Mouse (Mus musculus) liver, embryonic 15.5 days (tissue): Measurements from ENCODE around the gene Epb41l4b. TPM values are rescaled to one million over a fixed set of nuclear protein-coding genes. Genes with fewer than 3 reads are reported as not detected.

Source experiments
- ATAC-seq: fragments of 200-750 bp; cut with Nextera tagmentation; 2 replicates; pipeline ENCODE4 v1.8.0; 2017; ENCODE audit warnings: moderate number of reproducible peaks, mild to moderate bottlenecking, moderate library complexity; ENCODE audit not compliant: insufficient read depth
- H3K27ac ChIP-seq: fragments of 300-500 bp; sonication (generic); replicated peaks from 2 replicates; pipeline ENCODE4 v1.5.1; 2015; ENCODE audit warnings: mild to moderate bottlenecking, inconsistent platforms
- H3K27me3 ChIP-seq: fragments of 300-500 bp; sonication (generic); 2 replicates; pipeline ENCODE4 v1.6.1; 2015; ENCODE audit warnings: mild to moderate bottlenecking, inconsistent platforms
- H3K36me3 ChIP-seq: fragments of 300-500 bp; sonication (generic); replicated peaks from 2 replicates; pipeline ENCODE4 v1.6.1; 2015; ENCODE audit warnings: moderate library complexity, mild to moderate bottlenecking, inconsistent platforms
- H3K4me1 ChIP-seq: fragments of 300-500 bp; sonication (generic); replicated peaks from 2 replicates; pipeline ENCODE4 v1.6.1; 2015; ENCODE audit warnings: inconsistent platforms
- H3K4me2 ChIP-seq: fragments of 300-500 bp; sonication (generic); 2 replicates; pipeline ENCODE4 v1.6.1; 2015; ENCODE audit warnings: moderate library complexity, mild to moderate bottlenecking, inconsistent platforms
- H3K4me3 ChIP-seq: fragments of 300-500 bp; sonication (generic); replicated peaks from 2 replicates; pipeline ENCODE4 v1.5.1; 2015; ENCODE audit warnings: mild to moderate bottlenecking, inconsistent platforms
- H3K9ac ChIP-seq: fragments of 300-500 bp; sonication (generic); 2 replicates; pipeline ENCODE4 v1.6.1; 2015; ENCODE audit warnings: moderate library complexity, mild to moderate bottlenecking, inconsistent platforms
- H3K9me3 ChIP-seq: fragments of 300-500 bp; sonication (generic); replicated peaks from 2 replicates; pipeline ENCODE4 v1.6.1; 2016; ENCODE audit warnings: inconsistent platforms
- WGBS: fragments of 180-500 bp; shearing (Covaris S2); methylation state at CpG from one replicate; pipeline ENCODE4 v1.1.7; 2015; ENCODE audit warnings: mixed read lengths; ENCODE audit not compliant: insufficient replicate concordance; 5-methylcytosine and 5-hydroxymethylcytosine counted together
- polyA plus RNA-seq: library from polyadenylated mRNA; unstranded; fragments of >200 nt; fragmentation: Nextera tagmentation; extraction: Ambion mirVana; gene quantifications from 2 replicates; pipeline ENCODE4 v1.2.1, GENCODE M21; 2015

The Epb41l4b gene
- 2.0 and 2.4 TPM in 2 replicates for polyA plus RNA-seq

GRCm38 (mm10) chr4:57143026-57143937, at the start of gene Epb41l4b:
TSS of gene Epb41l4b (minus strand) at chr4:57143437.
- H3K9ac ChIP-seq: peak within 1 kb of the TSS; percentile 53; the same call in 1 of the 2 replicates
- H3K4me2 ChIP-seq: peak within 1 kb of the TSS; percentile 86
- no peak within 1 kb of the TSS for H3K27ac ChIP-seq
- no peaks in the 10 kb centered on the region for H3K9me3 ChIP-seq
- H3K4me3 ChIP-seq: peak within 1 kb of the TSS; percentile 64
- WGBS: 1% methylated on average over 96 of the region's 142 CpGs
- H3K27me3 ChIP-seq: peaks cover 88% of the 10 kb centered on the region
- ATAC-seq: peak; percentile 78
- peaks cover 30% of the 10 kb centered on the region for H3K4me1 ChIP-seq
- no peaks in the 10 kb centered on the region for H3K36me3 ChIP-seq

GRCm38 (mm10) chr4:57191543-57192283, 48.5 kb upstream of the Epb41l4b start:
- Histone ChIP-seq H3K4me1 (no peaks in the 10 kb centered on the region), H3K9ac (no peak overlapping the region), H3K9me3 (no peaks in the 10 kb centered on the region), H3K27ac (no peak overlapping the region), H3K4me2 (no peak overlapping the region), H3K4me3 (no peak overlapping the region), H3K27me3 (no peaks in the 10 kb centered on the region), H3K36me3 (no peaks in the 10 kb centered on the region)
- WGBS: 51% methylated on average over 9 of the region's 9 CpGs
- ATAC-seq: no peak

- Histone ChIP-seq H3K4me2 (no peak overlapping the region), H3K9me3 (no peaks in the 10 kb centered on the region), H3K36me3 (no peaks in the 10 kb centered on the region), H3K4me3 (no peak overlapping the region), H3K27me3 (no peaks in the 10 kb centered on the region), H3K9ac (no peak overlapping the region), H3K27ac (no peak overlapping the region), H3K4me1 (no peaks in the 10 kb centered on the region; the same call in 1 of the 2 replicates)
- WGBS: 75% methylated on average over 2 of the region's 2 CpGs
- ATAC-seq: no peak
Measured at GRCm38 (mm10) chr4:57189881-57190280, 46.6 kb upstream of the Epb41l4b start.

GRCm38 (mm10) chr4:57186035-57186434, 42.8 kb upstream of the Epb41l4b start:
- Histone ChIP-seq H3K9me3 (no peaks in the 10 kb centered on the region), H3K4me1 (no peaks in the 10 kb centered on the region; the same call in 1 of the 2 replicates), H3K36me3 (no peaks in the 10 kb centered on the region), H3K9ac (no peak overlapping the region), H3K4me2 (no peak overlapping the region), H3K4me3 (no peak overlapping the region), H3K27me3 (peaks cover 3% of the 10 kb centered on the region; the same call in 1 of the 2 replicates), H3K27ac (no peak overlapping the region)
- 22% methylated on average over 6 of the region's 6 CpGs for WGBS
- ATAC-seq: no peak

GRCm38 (mm10) chr4:57185462-57185861, 42.2 kb upstream of the Epb41l4b start:
- Histone ChIP-seq H3K4me2 (no peak overlapping the region), H3K27ac (no peak overlapping the region)
- no peak for ATAC-seq

GRCm38 (mm10) chr4:57183493-57183892, 40.3 kb upstream of the Epb41l4b start:
- Histone ChIP-seq H3K9ac (no peak overlapping the region), H3K27ac (no peak overlapping the region), H3K27me3 (peaks cover 3% of the 10 kb centered on the region; the same call in 1 of the 2 replicates), H3K4me3 (no peak overlapping the region), H3K36me3 (no peaks in the 10 kb centered on the region), H3K4me1 (no peaks in the 10 kb centered on the region; the same call in 1 of the 2 replicates), H3K9me3 (no peaks in the 10 kb centered on the region), H3K4me2 (no peak overlapping the region)
- WGBS: 57% methylated on average over 4 of the region's 4 CpGs
- no peak for ATAC-seq

More at GRCm38 (mm10) chr4:57185462-57185861, 42.2 kb upstream of the Epb41l4b start:
- H3K4me3 ChIP-seq: no peak overlapping the region
- H3K9me3 ChIP-seq: no peaks in the 10 kb centered on the region
- peaks cover 3% of the 10 kb centered on the region; the same call in 1 of the 2 replicates for H3K27me3 ChIP-seq
- no peaks in the 10 kb centered on the region for H3K36me3 ChIP-seq
- H3K9ac ChIP-seq: no peak overlapping the region
- no peaks in the 10 kb centered on the region; the same call in 1 of the 2 replicates for H3K4me1 ChIP-seq
- 69% methylated on average over 8 of the region's 8 CpGs for WGBS

- Histone ChIP-seq H3K27me3 (peaks cover 3% of the 10 kb centered on the region; the same call in 1 of the 2 replicates), H3K4me1 (no peaks in the 10 kb centered on the region; the same call in 1 of the 2 replicates), H3K4me2 (no peak overlapping the region), H3K9ac (no peak overlapping the region), H3K9me3 (no peaks in the 10 kb centered on the region), H3K27ac (no peak overlapping the region), H3K4me3 (no peak overlapping the region), H3K36me3 (no peaks in the 10 kb centered on the region)
- 53% methylated on average over 1 of the region's 1 CpGs for WGBS
- no peak for ATAC-seq
Measured at GRCm38 (mm10) chr4:57181538-57181937, 38.3 kb upstream of the Epb41l4b start.

GRCm38 (mm10) chr4:57178881-57179280, 35.6 kb upstream of the Epb41l4b start:
- no peak for ATAC-seq

GRCm38 (mm10) chr4:57175329-57175728, 32.1 kb upstream of the Epb41l4b start:
- no peak overlapping the region for H3K27ac ChIP-seq
- H3K27me3 ChIP-seq: 0 out of 2 replicates have a peak, but pooled peaks cover 7% of the 10 kb centered on the region
- H3K36me3 ChIP-seq: no peaks in the 10 kb centered on the region
- H3K4me3 ChIP-seq: no peak overlapping the region
- no peaks in the 10 kb centered on the region for H3K9me3 ChIP-seq
- no peak overlapping the region for H3K9ac ChIP-seq
- no peak overlapping the region for H3K4me2 ChIP-seq
- no peak for ATAC-seq
- H3K4me1 ChIP-seq: no peaks in the 10 kb centered on the region
- 47% methylated on average over 10 of the region's 10 CpGs for WGBS

More at GRCm38 (mm10) chr4:57178881-57179280, 35.6 kb upstream of the Epb41l4b start:
- no peak overlapping the region for H3K4me2 ChIP-seq
- whole genome bisulfite sequencing: 62% methylated on average over 4 of the region's 4 CpGs
- no peak overlapping the region for H3K27ac ChIP-seq
- peaks cover 3% of the 10 kb centered on the region; the same call in 1 of the 2 replicates for H3K27me3 ChIP-seq
- no peak overlapping the region for H3K4me3 ChIP-seq
- H3K4me1 ChIP-seq: no peaks in the 10 kb centered on the region
- no peak overlapping the region for H3K9ac ChIP-seq
- no peaks in the 10 kb centered on the region for H3K36me3 ChIP-seq
- no peaks in the 10 kb centered on the region for H3K9me3 ChIP-seq

- H3K9ac ChIP-seq: no peak overlapping the region
- WGBS: 12% methylated on average over 8 of the region's 8 CpGs
- no peak overlapping the region for H3K27ac ChIP-seq
Measured at GRCm38 (mm10) chr4:57172861-57173260, 29.6 kb upstream of the Epb41l4b start.

GRCm38 (mm10) chr4:57171817-57172216, 28.6 kb upstream of the Epb41l4b start:
- ATAC-seq: no peak
- 64% methylated on average over 5 of the region's 5 CpGs for WGBS
- no peak overlapping the region for H3K4me2 ChIP-seq
- H3K27me3 ChIP-seq: 0 out of 2 replicates have a peak, but pooled peaks cover 7% of the 10 kb centered on the region
- H3K4me1 ChIP-seq: peaks cover 17% of the 10 kb centered on the region
- H3K36me3 ChIP-seq: no peaks in the 10 kb centered on the region
- no peak overlapping the region for H3K4me3 ChIP-seq
- no peaks in the 10 kb centered on the region for H3K9me3 ChIP-seq
- H3K27ac ChIP-seq: no peak overlapping the region
- no peak overlapping the region for H3K9ac ChIP-seq

More at GRCm38 (mm10) chr4:57172861-57173260, 29.6 kb upstream of the Epb41l4b start:
- H3K4me3 ChIP-seq: no peak overlapping the region
- H3K4me1 ChIP-seq: peaks cover 7% of the 10 kb centered on the region
- H3K36me3 ChIP-seq: no peaks in the 10 kb centered on the region
- H3K4me2 ChIP-seq: no peak overlapping the region
- no peak for ATAC-seq
- 0 out of 2 replicates have a peak, but pooled peaks cover 7% of the 10 kb centered on the region for H3K27me3 ChIP-seq
- no peaks in the 10 kb centered on the region for H3K9me3 ChIP-seq
